Comparison of ENCODE assay signal across 29 mouse cellular contexts in the genomic region with DNA sequence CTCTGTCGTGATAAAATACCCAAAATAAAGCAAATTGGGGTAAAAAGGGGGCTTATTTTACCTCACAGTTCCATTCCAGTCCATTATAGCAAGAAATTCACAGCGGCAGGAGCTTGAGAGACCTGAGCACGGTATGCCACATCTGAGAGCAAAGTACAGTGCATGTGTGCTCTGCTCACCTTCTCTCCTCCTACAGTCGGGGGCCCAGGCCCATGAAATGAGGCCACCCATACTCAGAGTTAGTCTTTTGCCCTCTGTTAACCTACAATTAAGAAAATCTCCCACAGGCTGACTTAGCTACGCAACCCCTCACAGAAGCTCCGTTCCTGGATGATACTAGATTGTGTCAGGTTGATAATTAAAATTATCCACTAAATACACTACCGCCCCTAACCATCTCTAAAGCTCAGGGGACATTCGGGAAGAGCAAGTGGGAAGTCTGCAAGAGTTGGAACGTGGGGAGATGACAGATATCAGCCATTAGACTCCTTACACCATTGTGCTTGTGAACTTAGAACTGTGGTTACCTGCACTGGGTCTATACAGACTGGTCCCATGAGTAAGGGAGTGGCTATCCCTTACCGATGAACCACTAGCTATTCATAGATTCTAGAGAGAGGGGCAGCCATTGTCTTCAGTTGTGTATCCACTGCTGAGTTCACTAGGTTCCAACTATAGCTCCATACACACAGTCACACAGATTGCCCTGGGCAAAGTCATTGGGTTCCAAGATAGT.
DNase-seq lines count a peak whose midpoint lies in the region; ATAC-seq and TF ChIP-seq lines count a peak whose summit lies in the region.
"Had no signal": no experiment of that assay in that cellular context is flagged by ENCODE, and none has a peak within 500 bp of the region (broad histone marks: within the 10 kb centered on the region; RNA-seq: fewer than 3 reads in every experiment).

No protein-coding gene starts in this region.

- peak; percentile 84 for ATAC-seq in kidney, embryonic 16.5 days (ENCODE audit: low FRiP score, low TSS enrichment)
- ATAC-seq in intestine, postnatal 0 days, result peak; percentile 98
- ATAC-seq: activated CD4-positive, CD25-positive, alpha-beta regulatory T cell, adult 4 months; CD4-positive, CD25-positive, alpha-beta regulatory T cell, adult 4 months; forebrain, embryonic 14.5 days; forebrain, embryonic 16.5 days; Patski had no signal

- no peak overlapping the region for H3K4me2 ChIP-seq in kidney, embryonic 16.5 days (replicated peaks; ENCODE audit: low read depth, low read length)
- H3K4me2 ChIP-seq in intestine, postnatal 0 days (replicated peaks; ENCODE audit: low read depth), result peak overlapping the region; percentile 47
- H3K4me2 ChIP-seq: embryonic facial prominence, embryonic 13.5 days; embryonic facial prominence, embryonic 15.5 days; forebrain, embryonic 12.5 days had no signal

- H3K27ac ChIP-seq in kidney, embryonic 16.5 days (ENCODE audit: low read length), result no peak overlapping the region
- peak overlapping the region; percentile 76 for H3K27ac ChIP-seq in intestine, postnatal 0 days (ENCODE audit: low read depth, low read length)
- H3K27ac ChIP-seq: embryonic facial prominence, embryonic 13.5 days; embryonic facial prominence, embryonic 15.5 days; forebrain, embryonic 10.5 days; forebrain, embryonic 12.5 days had no signal

- peak; percentile 46 for DNase-seq in heart, adult 11 months
- no peak for DNase-seq in heart, postnatal 25 days (ENCODE audit: low spot score)
- no peak for DNase-seq in kidney, postnatal 10 days
- no peak for DNase-seq in adrenal gland, adult (ENCODE audit: inconsistent age in 2 of 2, low spot score in 1 of 2)
- DNase-seq: adrenal gland, adult 2 months; adrenal gland, postnatal 10 days; adrenal gland, postnatal 25 days; B cell, adult 2 months; cerebellum, adult 11 months; cerebellum, adult 18-20 months; cerebellum, adult 8-10 months; cerebellum, adult 9-11 months; cerebellum, postnatal 14 days; cerebellum, postnatal 36 days; embryo, embryonic 11 days had no signal

- no peaks in the 10 kb centered on the region for H3K36me3 ChIP-seq in kidney, embryonic 16.5 days (ENCODE audit: insufficient read depth, low read length)
- H3K36me3 ChIP-seq in intestine, postnatal 0 days (ENCODE audit: control insufficient read depth, insufficient read depth), result no peaks in the 10 kb centered on the region
- H3K36me3 ChIP-seq: embryonic facial prominence, embryonic 13.5 days; embryonic facial prominence, embryonic 15.5 days; forebrain, embryonic 10.5 days; forebrain, embryonic 12.5 days; G1E had no signal

- H3K27me3 ChIP-seq in kidney, embryonic 16.5 days (ENCODE audit: insufficient read depth, low read length), result no peaks in the 10 kb centered on the region
- no peaks in the 10 kb centered on the region for H3K27me3 ChIP-seq in intestine, postnatal 0 days (replicated peaks; ENCODE audit: control insufficient read depth, insufficient read depth, low read length)
- H3K27me3 ChIP-seq: CH12.LX; embryonic facial prominence, embryonic 13.5 days; embryonic facial prominence, embryonic 15.5 days; forebrain, embryonic 12.5 days; Patski had no signal

- intact Hi-C loops in heart, postnatal 25 days (cut with DNase I), result no loop called here

- no peak overlapping the region for H3K9ac ChIP-seq in kidney, embryonic 16.5 days (replicated peaks; ENCODE audit: low read length)
- H3K9ac ChIP-seq in intestine, postnatal 0 days (ENCODE audit: low read depth, low read length), result no peak overlapping the region
- H3K9ac ChIP-seq: embryonic facial prominence, embryonic 13.5 days; embryonic facial prominence, embryonic 15.5 days; forebrain, embryonic 12.5 days had no signal

- no peak overlapping the region for H3K4me3 ChIP-seq in kidney, embryonic 16.5 days (ENCODE audit: low read length)
- H3K4me3 ChIP-seq in intestine, postnatal 0 days (ENCODE audit: low read depth, low read length), result peak overlapping the region; percentile 16; the same call in 1 of the 2 replicates
- H3K4me3 ChIP-seq: embryonic facial prominence, embryonic 13.5 days; embryonic facial prominence, embryonic 15.5 days; erythroblast, embryonic 14.5 days; forebrain, embryonic 10.5 days; forebrain, embryonic 12.5 days had no signal

- TF ChIP-seq CTCF in intestine, postnatal 0 days (IDR thresholded peaks at IDR 0.05; ENCODE audit: low read depth), result no peak

- 75% methylated on average over 10 of the region's 10 CpGs for WGBS in kidney, embryonic 16.5 days
- WGBS in intestine, postnatal 0 days, result 57% methylated on average over 10 of the region's 10 CpGs

- H3K4me1 ChIP-seq in kidney, embryonic 16.5 days (ENCODE audit: insufficient read depth, low read length), result no peaks in the 10 kb centered on the region
- H3K4me1 ChIP-seq in intestine, postnatal 0 days (replicated peaks; ENCODE audit: control insufficient read depth, insufficient read depth, low read length), result no peaks in the 10 kb centered on the region; the same call in 1 of the 2 replicates
- H3K4me1 ChIP-seq: embryonic facial prominence, embryonic 13.5 days; embryonic facial prominence, embryonic 15.5 days; forebrain, embryonic 10.5 days; forebrain, embryonic 12.5 days had no signal

- no peaks in the 10 kb centered on the region for H3K9me3 ChIP-seq in kidney, embryonic 16.5 days (ENCODE audit: low read length)
- no peaks in the 10 kb centered on the region for H3K9me3 ChIP-seq in intestine, postnatal 0 days (ENCODE audit: control insufficient read depth)
- H3K9me3 ChIP-seq: embryonic facial prominence, embryonic 13.5 days; embryonic facial prominence, embryonic 15.5 days; forebrain, embryonic 10.5 days; forebrain, embryonic 12.5 days; G1E had no signal
